Mouse (Mus musculus): ENCODE measurements around the gene Slitrk6.

Gene Slitrk6

GRCm38 (mm10) chr14:110754484-110755307, at the start of gene Slitrk6:
Gene Slitrk6, minus strand, starts transcription at chr14:110755149.
- in situ Hi-C loops (cut with MboI, MseI): no loop called here

- in situ Hi-C loops (cut with MboI, MseI): no loop called here
Observed at GRCm38 (mm10) chr14:110777546-110777945, 22.6 kb upstream of the Slitrk6 start.

GRCm38 (mm10) chr14:110770694-110771093, 15.7 kb upstream of the Slitrk6 start:
- in situ Hi-C loops (cut with MboI, MseI): no loop called here

- in situ Hi-C loops (cut with MboI, MseI): loop anchor here (5.0 kb wide), 1 partner anchor 880 kb away; no protein-coding TSS in a partner anchor
Observed at GRCm38 (mm10) chr14:110762588-110763220, 7.8 kb upstream of the Slitrk6 start.

- in situ Hi-C loops (cut with MboI, MseI): loop anchor here (5.0 kb wide), 1 partner anchor 879 kb away; no protein-coding TSS in a partner anchor
Observed at GRCm38 (mm10) chr14:110760909-110761308, 6.0 kb upstream of the Slitrk6 start.

- in situ Hi-C loops (cut with MboI, MseI): no loop called here
Observed at GRCm38 (mm10) chr14:110755308-110755650, 330 bp upstream of the Slitrk6 start.

GRCm38 (mm10) chr14:110739861-110740260, 15.1 kb downstream of the Slitrk6 start:
- in situ Hi-C loops (cut with MboI, MseI): no loop called here

- in situ Hi-C loops (cut with MboI, MseI): no loop called here
Observed at GRCm38 (mm10) chr14:110739368-110739767, 15.6 kb downstream of the Slitrk6 start.

GRCm38 (mm10) chr14:110728344-110728910, 26.5 kb downstream of the Slitrk6 start:
- in situ Hi-C loops (cut with MboI, MseI): no loop called here

GRCm38 (mm10) chr14:110724026-110724576, 30.8 kb downstream of the Slitrk6 start:
- in situ Hi-C loops (cut with MboI, MseI): no loop called here

Data from T-helper 1 cell (primary cell).